In the genomic region with DNA sequence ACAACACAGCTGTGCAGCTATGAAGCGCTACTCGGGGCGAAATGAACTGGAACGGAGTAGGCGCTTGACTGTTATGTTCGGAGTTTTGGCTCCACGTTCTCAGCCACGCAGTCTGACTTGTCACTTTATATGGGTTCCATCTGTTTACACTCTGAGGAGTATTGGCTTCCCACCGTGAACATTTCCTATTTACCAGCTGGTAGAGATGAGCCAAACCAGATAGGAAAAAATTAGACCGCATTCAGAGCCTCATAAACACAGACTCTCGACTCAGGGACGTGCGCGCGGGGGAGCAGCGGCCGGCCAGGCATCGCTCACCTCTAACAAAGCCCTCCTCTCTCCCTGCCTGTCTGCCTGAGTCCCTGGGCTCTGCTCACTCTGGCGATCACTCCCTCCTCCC, we compare ENCODE assay signal across 8 mouse cellular contexts.
DNase-seq lines count a peak whose midpoint lies in the region; ATAC-seq lines count a peak whose summit lies in the region.

No protein-coding gene starts in this region.

- peak; percentile 20 for DNase-seq in urinary bladder, postnatal 14 days (ENCODE audit: low spot score)
- no peak for DNase-seq in urinary bladder, postnatal 10 days (ENCODE audit: low spot score)
- peak; percentile 69 to 82 for DNase-seq in frontal cortex, postnatal 36 days (ENCODE audit: low spot score in 2 of 2)
- DNase-seq in layer of hippocampus, adult 18-20 months (ENCODE audit: low spot score in 2 of 2): peak; percentile 76 to 88
- DNase-seq in lung, postnatal 25 days (ENCODE audit: low spot score): peak; percentile 34
- DNase-seq in telencephalon, adult 2 months (ENCODE audit: low read depth, low spot score): peak; percentile 90
- no peak for DNase-seq in adrenal gland, postnatal 36 days

- no peak for ATAC-seq in granulocyte monocyte progenitor cell, adult 5-6 weeks (replicated peaks; ENCODE audit: poor library complexity, severe bottlenecking)

Comparison
In these comparisons a context has a peak if more than half of its experiments do, and no peak if none do; other contexts are left out.
1. DNase-seq: peak in urinary bladder, postnatal 14 days (single experiment), frontal cortex, postnatal 36 days (2 of 2), layer of hippocampus, adult 18-20 months (2 of 2), lung, postnatal 25 days (single experiment) and telencephalon, adult 2 months (single experiment); none in urinary bladder, postnatal 10 days (single experiment) and adrenal gland, postnatal 36 days (0 of 2).